Mouse (Mus musculus): ENCODE data around the gene Ndufb6.

- TF ChIP-seq POLR2A (IDR thresholded peaks at IDR 0.05; ENCODE audit: extremely low read depth, insufficient read depth, low read length) (no peak), CTCF (IDR thresholded peaks at IDR 0.05; ENCODE audit: extremely low read depth, insufficient read depth, low read length) (no peak)
Observed at GRCm38 (mm10) chr4:40302445-40303125, 23.4 kb upstream of the Ndufb6 start.
